Mouse (Mus musculus): ENCODE measurements around the gene Ttc7b. TPM values are rescaled to one million over a fixed set of nuclear protein-coding genes. Genes with fewer than 3 reads are reported as not detected.
A peak's percentile ranks its signal among the peaks of the same experiment; 100 is the strongest.

Ttc7b gene
- total RNA-seq, 2 experiments from 2014 or later: 168 to 176 TPM

DNA sequence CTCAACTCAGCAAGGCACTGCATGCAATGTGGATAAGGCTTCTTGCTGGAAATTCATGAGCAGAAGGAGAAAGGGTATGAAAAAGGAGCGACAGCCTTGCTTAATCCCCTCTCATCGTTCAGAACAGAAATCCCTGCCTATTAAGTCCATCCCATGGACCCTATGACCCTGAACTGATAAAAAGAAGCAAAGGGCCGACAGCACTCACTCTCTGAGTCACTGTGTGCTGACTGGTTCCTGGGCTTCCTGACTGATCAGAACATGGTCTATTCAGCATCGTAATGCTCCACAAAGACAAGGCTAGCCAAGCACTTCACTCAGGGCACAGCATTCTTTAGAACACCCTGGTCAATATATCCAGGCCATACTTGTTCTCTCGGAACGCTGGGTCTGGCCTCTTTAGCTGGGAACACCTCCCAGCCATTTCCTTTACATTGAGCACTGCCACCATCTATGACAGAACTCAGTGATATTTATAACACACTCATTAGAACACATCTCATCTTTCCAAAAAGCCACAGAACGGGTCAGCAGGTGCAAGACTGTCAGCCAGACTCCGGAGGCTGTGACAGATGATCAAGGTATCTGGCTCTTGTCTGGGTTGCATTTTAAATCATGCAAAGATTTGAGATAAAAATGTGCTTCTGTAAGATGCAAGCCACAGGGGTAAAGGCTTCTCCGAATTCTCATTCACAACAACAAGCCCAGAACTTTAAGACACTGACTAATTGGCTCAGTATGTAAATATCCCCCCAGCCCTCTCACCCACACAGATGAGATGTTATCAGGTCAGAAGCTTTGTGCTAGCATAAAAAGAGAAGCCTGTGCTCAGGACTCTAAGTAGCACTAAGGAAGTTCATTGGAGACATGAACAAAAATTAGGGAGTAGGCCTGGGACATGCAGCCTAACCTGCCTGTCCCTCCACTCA, 100.4 kb downstream of the Ttc7b start:
- no peak for DNase-seq (ENCODE audit: low spot score in 2 of 2)

DNA sequence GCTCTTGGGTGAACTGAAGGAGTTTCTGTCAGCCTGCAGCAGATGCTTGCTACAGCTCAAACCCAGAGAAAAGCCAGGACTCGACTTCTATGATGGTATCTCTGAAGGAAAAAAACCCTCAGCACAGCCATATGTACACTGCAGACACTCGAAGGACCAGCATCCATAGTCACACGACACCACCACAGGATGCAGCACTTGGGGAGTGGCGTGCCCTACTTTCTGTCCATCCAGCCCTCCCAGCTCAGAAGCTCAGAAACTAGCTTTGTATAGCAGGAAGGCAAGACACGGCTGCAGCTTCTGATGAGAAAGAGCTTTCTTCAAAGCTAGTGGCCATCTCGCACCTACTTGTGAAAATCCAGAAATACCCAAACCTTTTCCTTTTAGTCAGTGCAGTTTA, 104.8 kb downstream of the Ttc7b start:
- no peak for DNase-seq (ENCODE audit: low spot score in 2 of 2)

DNA sequence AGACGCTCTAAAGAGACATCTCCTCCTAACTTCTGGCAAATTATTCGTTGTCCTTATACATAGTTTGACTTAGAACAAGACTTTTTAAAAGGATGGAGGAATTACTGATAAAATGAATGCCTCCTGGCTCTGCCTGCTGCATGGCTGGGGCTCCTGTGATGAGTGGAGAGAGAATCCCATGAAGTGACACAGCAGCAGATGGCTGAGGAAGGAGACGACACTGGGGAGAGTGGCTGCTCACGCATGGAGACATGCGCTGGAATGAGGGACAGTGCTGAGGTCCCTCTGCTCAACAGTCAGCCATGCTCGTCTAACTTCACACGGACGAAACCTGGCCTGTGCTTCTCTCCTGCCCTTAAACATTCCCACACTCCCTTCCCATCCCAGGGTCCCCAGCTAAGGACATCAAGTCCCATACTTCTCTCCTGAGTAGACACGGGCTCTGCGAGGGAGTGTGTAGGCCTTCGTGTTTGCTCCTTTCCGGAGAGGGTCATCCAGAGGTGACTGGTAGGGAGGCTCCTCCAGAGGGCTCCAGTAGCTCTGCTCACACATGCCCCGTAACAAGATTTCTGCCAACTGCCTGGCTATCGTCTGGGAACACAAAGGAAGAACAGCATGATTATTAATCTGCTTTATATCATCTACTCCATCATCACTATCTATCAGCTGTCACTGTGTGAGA, 105.8 kb downstream of the Ttc7b start:
- no peak for DNase-seq (ENCODE audit: low spot score in 2 of 2)

DNA sequence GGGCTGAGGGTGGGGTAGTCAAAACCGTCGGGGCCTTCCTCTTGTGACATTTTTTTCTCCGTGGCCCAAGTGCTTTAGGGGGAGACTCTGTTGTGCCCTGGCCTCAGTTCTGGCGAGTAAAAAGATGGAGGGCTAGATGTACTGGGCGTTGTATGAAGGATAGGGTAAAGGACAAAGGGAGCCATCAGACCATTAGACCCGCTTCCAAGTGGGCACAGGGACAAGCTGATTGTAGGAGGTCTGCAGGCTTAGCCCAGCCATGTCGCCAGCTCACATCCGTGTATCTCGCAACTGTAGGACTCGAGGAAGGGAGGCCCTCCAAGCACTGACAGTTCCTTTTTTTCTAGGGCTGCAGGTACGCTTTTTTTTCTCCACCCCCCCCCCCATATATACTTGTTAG, 111.9 kb downstream of the Ttc7b start:
- no peak for DNase-seq (ENCODE audit: low spot score in 2 of 2)

DNA sequence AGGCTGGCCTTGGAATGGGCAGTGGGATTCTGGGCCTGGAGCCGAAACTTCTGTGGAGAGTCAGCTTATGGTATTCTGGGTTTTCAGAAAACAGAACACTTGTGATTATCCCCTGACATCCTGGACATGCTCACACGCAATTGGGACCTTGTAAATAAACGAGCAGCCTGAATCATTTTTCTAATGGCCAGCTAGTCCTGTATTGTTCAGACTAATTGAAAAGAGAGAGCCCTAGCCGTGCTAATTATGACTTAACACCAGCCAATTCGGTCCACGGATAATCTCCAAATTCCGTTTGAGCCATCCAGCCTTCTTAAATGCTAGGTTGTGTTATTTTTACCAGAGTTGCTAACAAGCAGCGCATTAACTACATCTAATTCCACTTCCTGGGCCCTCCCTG, 112.5 kb downstream of the Ttc7b start:
- no peak for DNase-seq (ENCODE audit: low spot score in 2 of 2)

DNA sequence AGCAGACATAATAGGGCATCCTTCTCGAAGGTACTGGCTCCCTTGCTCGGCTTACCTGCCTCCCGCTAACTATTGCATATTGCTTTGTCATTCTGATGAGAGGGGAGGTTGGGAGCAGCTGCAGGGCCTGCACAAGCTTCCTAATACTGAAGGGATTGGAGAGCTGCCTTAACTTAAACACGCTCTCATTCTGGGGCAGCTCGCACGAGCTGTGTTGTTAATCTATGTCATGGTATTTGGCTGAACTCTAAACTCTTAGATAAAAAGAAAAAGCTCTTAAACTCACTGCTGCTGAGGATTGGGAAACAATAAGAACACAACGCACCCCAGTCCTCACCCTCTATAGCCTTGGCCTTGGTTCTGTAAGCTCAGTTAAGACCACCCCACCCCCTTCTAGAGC, 113.3 kb downstream of the Ttc7b start:
- DNase-seq (ENCODE audit: low spot score in 2 of 2): no peak

DNA sequence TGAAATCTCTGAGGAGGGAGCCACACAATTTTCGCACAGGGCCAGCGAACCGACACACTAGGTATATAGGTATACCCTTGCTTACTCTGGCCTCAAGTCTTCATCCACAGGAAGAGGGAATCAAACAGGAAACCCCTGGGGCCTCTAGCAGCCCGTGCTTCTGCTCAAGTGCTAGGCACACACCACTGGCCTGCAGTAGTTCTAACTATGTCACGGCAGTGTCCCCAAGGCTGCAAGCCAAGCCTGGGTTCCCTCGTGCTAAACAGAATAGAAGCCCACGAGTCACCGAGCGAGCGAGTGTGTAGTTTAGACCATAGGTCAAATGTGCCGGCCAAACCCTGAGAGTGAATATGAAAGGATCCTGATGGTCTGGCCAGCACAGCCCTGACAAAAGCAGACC, 114.5 kb downstream of the Ttc7b start:
- no peak for DNase-seq (ENCODE audit: low spot score in 2 of 2)

DNA sequence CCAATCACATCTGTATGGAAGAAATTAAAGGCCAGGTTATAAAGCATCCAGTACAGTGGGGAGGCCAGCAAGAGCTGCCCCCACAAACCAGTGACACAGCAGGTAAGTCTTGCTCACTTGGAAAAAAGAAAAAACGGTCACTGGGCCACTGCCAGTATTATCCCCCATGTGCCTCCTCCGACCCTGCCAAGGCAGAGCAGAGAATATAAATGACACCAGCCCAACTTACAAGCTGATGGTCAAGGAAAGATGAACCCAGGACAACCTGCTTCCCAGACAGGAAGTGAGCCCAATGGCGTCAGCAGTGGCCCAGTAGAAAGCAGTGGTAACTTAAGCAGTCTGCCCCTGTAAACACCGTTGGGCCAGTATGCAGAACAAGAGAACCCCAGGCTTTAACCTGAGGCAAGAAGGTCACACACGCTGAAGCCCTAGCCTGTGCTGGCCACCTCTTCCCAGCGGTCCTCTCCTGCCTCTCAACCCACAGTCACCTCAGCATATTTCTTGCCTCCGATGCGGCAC, 115.1 kb downstream of the Ttc7b start:
- no peak for DNase-seq (ENCODE audit: low spot score in 2 of 2)

DNA sequence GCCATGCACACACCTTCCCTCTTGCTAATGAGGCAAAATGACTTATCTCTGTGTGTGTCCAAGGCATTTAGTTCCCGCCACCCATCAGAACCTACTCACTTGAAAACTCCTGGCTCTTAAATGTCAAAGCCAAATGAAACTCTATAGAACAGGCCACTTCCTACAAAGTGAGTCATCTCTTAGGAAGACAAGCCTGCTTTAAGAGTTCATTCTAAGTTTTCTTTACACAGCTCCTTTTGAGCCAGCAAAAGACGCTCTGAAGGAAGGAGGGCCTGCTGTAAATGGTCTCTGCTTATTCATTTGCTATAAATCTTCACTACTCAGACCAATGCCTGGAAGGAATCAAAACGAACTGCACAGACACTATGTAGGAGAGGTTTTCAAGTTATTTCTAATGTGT, 116.2 kb downstream of the Ttc7b start:
- no peak for DNase-seq (ENCODE audit: low spot score in 2 of 2)

DNA sequence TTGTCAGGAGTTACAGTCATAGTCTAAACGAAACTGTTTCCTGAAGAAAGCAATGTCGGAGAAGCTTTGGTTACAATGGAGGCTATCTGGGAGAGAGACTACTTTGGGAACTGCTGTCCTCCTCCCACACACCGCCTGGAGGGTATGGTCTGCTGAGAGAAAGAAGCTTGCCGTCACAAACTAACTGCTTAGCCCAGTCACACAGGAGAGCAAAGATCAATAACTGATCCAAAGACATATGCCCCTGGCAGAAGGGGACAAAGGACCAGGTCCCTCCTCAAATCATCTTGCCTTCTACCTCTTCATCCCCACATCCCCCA, 117.7 kb downstream of the Ttc7b start:
- no peak for DNase-seq (ENCODE audit: low spot score in 2 of 2)

DNA sequence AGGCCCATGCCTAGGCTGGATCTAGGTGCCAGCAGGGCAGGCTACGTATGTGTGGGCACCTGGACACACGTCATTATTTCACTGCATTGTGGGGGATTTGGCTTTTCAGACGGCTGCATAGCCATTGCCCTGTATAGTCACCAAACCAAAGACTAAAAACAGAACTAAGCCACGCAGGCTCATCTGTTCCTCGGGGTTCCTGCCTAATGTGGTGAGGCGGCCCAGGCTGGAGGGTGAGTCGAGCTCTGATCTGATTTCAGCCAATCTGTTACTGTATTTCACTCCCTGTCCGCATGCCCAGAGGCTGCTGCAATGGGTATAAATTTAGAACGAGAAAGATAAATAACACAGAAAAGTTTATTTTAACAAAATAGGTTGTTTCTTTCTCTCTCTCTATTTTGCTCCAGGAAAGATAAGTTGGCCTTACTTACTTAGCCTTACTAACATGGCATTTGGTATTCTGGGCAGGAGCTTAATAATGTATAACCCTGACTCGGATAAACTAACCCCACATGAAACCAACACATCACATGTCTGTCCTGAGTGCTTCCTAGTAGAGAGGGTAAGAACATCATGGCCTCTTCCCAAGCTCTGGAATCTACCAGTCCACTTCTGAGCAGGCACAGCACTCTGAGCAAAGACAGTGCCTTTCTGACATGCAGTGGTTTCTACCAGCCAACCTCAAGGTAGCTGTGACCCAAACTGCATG, 118.2 kb downstream of the Ttc7b start:
- no peak for DNase-seq (ENCODE audit: low spot score in 2 of 2)

DNA sequence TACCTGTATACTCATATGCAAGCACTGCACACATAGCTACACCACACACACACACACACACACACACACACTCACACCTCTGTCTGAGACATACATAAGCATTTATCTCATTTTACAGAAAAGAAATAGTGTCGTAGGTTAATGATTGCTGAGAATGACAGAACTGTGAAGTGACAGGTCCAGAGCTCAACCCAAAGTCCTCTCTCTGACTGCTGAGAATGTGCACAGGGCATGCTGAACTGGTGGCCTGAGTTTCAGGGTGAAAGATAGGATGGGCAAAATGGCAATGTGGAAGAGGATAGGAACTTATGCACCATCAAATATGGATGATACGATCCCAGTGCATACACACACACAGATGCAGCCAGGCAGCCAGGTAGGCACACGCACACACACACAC, 120.5 kb downstream of the Ttc7b start:
- no peak for DNase-seq (ENCODE audit: low spot score in 2 of 2)

DNA sequence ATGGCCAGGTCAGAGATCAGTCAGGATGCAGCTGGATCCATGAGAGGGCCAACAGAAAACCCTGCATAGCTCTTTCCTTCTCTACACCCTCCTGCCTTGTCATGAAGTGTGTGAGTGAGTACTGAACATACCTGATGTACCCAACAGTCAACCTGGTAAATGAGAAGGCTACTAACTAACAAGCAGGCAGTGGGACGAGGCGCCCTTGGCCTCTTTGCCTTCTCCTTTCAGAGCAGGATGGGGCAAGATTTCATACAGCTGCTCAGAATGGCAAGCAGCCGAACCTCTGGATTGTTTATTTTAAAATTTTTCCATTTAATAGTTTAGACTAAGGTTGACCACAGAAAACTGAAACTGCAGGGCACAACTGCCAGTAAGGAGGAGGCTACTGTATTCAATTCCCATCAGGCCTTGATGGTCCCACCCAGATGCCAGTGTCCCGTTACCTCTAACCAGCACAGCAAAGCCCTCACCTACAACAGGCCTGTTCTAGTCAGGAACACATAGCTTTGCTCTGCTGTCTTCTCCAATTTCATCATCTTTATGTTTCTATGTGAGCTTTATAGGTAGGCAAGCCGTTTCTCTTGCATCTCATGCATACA, 121.4 kb downstream of the Ttc7b start:
- no peak for DNase-seq (ENCODE audit: low spot score in 2 of 2)

DNA sequence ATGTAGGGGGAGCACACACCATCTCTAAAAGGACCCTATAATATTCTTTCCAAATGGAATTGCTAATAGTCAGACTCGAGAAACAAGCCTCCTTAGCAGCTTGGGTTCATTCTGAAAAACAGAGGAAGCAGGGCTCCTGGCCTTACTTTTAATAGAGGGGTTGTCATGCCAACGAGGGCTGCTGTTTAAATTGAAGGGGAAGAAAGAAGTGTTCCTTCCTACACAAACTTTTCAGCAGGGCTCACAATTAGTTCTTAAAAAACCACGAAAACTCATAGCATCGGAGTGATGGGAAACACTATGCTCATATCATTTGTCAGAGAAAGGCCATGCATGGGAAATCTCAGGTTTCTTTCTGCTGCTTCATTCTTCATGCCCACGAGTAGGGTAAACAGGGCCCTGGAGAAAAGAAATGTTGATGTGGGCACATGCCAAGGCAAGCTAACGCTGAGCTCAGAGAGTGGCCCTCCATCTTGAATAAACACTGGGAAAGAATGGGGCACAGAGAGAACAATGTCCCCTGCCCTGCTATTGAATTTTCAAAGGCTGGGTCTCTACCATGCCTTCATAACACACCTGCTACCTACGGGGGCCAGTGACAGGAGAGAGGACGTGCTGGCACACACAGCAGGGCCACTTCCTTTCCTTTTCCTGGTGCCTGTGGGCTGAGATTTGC, 122.2 kb downstream of the Ttc7b start:
- peak in 1 of 2 experiments; percentile 55 for DNase-seq (ENCODE audit: low spot score in 2 of 2)

DNA sequence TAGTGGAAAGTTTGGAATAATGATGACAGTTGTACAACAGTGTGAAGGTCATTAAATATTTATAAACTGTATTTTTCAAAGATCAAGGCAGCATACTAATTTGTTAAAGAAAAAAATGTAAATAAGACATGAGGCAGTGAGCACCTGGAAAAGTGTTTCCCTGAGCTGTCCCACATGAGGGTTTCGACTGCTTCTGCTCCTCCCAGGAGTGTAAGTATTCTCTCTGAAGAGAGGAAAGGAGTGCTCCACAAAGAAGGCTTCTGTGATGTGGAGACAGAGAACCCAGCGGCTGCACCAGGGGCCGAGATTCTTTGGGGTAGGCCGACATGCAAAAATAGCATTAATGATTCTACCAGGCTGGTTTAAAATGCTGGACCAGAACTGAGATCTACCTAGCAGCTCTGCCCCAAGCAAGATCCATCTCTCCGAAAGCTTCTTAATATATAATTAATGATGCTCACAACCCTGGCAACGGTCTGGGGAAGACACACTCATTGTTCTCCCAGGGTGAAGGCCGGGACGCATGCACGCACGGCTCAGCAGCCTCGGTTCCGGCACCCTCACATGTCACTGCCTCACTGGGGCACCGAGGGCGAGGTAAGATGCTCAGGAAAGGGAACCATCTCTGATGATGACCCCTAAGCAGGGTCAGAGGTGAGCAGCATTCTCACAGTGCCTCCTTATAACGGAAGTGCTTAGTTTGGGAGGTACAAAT, 123.0 kb downstream of the Ttc7b start:
- DNase-seq (ENCODE audit: low spot score in 2 of 2): no peak

DNA sequence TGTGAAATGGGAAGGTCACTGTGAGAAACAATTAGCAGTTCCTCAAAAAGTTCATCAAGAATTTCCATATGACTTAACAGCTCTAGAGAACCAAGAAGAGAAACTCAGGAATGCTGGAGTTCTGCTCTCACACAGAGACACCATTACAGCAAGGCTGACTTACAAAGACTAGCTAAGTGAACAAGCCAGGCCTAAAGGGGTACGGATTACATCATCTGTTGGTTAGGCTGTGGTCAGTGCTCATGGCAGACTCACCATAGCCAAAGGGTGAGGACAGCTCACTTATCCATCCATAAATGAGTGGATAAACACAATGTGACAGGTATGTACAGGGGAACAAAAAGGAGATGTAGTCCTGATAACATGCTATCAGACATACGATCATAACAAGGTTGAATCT, 123.8 kb downstream of the Ttc7b start:
- no peak for DNase-seq (ENCODE audit: low spot score in 2 of 2)

DNA sequence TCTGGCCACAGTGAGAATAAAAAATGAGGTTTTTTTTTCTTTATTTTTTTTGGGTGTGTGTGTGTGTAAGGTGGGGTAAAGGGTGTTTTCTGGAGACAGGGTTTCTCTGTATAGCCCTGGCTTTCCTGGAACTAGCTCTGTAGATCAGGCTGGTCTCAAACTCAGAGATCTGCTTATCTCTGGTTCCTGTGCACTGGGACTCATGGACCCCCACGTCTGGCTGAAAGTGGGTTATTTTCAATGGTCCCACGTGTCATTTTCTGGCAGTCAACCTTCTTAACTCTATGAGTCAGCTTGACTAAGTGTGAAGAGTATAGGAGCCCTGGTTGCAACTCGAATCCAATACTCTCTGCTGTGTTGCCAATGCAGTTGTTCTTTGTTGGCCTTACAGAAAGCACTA, 127.1 kb downstream of the Ttc7b start:
- DNase-seq (ENCODE audit: low spot score in 2 of 2): no peak

DNA sequence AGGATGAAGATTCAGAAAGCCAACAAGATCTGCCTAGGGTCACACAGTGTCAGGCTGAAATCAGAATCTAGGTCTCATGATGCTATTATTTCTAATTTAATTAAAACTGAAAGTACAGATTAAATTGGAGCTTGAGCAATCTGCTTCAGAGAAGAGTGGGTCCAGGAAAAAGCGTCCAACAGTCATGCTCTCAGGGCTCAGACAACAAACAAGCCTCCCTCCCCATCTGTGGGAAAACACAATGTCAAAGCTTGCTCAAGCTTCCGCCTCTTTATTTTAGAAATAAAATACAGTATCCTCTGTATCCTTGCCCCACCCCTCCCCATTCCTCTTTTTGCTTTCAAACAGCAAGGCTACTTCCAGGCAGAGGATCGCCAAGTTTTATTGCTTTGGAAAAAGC, 127.5 kb downstream of the Ttc7b start:
- peak in 1 of 2 experiments; percentile 67 for DNase-seq (ENCODE audit: low spot score in 2 of 2)

DNA sequence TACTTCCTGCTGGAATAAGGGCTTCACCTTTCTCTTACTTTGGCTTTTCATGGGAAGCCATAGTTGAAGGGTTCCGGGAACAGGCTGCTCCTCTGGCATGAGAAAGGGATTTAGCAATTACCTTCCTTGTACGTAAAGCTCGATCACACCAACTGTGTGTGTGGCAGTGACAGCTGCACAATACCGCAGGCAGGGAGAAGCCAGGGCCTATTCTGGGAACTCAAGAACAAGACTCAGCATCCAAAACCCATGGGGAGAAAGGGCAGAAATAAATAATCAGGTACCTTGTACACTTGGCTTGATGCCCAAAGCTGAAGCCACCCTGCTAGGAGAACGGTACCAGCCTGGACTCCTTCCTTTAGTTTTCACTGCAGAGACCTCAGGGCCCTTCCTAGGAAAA, 128.2 kb downstream of the Ttc7b start:
- DNase-seq (ENCODE audit: low spot score in 2 of 2): no peak

DNA sequence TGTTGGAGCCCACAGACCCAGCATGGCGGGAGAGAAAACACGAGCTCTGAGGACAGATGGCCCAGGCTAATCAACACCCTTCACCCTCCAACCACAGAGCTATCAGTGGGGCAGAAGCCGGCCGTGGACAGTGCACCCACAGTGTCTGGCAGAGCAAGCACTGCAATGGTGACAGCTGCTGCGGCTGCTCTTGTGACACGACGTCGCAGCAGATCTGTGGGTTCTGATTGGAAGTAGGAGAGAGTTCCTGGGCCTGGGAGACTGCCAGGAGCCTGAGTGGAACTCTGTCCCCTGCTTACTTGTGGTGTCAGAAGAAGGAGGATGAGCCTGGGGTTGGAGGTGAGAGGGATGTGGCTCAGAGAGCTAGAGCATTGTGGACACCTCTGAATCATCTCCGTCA, 128.7 kb downstream of the Ttc7b start:
- no peak for DNase-seq (ENCODE audit: low spot score in 2 of 2)
